Mouse (Mus musculus) ovary, adult 18-20 months (tissue): Measurements from ENCODE around the gene Tmco1.
"Not testable (repeated sequence)": the region's sequence is repeated elsewhere in the genome, so short reads cannot be mapped to it uniquely, and the experiment has no call there.

Experiments used
- DNase-seq: peaks from one replicate; pipeline ENCODE4 v3.0.0; 2022; ENCODE audit warnings: low spot score, mixed read lengths

The Tmco1 gene

DNA sequence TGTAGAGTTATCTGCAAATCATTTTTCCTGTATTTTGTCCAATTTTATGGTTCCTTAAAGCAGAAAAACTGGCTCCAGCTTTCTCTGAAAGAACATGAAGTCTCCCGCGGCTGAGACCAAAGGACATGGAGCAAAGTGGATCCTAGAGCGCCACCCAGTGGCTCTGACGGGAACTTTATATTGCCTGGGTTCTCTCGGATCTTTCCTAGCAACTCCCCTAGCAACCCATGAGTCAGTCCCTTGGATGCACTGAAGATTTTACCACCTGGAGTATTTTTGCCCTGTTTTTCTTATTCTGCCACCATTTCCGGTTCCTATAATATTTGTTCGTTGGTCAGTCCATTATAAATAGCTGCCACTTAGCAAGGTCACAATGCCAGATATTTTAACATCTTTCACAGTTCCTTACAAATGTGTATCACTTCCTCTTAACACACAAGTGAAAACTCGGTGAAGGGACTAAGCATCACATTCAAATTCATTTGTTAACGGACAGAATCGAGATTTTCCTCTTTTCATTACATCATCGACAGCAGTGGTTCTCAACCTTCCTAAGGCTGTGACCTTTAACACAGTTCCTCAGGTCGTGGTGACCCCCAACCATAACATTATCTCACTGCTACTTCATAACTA is 29.4 kb downstream of the Tmco1 start:
- peak; percentile 60 for DNase-seq

DNA sequence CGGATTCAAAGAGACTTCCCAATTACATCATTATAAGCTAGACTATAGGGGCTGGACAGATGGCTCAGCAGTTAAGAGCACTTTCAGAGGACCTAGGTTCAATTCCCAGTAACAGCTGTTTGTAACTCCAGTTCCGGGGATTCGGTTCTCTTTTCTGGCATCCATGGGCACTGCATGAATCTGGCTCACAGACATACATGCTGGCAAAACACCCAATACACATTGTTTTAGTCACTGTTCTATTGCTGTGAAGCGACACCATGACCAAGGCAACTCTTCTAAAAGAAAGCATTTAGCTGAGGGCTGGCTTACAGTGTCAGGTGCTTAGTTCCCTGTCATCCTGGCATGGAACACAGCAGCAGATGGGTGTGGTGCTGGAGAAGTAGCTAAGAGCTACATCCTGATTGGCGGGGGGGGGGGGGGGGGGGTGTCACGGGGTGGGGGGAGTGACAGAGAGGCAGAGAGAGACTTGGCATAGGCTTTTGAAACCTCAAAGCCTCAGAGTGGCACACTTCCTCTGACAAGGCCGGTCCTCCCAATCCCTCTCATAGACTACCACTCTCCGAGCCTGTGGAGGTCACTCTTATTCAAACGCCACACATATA is 31.1 kb downstream of the Tmco1 start:
- no peak for DNase-seq

DNA sequence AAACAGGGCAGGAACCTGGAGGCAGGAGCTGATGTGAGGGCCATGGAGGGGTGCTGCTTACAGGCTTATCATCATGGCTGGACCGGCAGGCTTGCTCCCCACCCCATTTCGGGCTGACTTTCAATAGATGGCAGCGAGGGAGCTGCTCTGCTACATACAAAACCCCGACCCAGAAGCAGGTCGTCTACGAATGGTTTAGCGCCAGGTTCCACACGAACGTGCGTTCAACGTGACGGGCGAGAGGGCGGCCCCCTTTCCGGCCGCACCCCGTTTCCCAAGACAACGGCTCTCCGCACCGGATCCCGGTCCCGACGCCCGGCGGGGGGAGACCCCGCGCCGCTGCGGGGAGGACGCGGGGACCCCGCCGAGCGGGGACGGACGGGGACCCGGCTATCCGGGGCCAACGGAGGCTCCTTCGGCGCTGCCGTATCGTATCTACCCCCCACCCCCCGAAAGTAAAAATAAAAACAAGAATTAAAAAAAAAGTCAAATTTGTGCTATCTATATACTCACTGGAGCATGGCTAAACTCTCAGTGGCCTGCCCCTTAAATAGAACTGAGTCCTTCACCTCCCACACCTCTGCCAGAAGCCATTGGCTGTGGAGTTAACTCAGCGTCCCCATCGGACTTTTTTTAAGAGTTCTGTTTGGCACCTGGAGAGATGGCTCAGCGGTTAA is 32.1 kb downstream of the Tmco1 start:
- DNase-seq, result no peak

DNA sequence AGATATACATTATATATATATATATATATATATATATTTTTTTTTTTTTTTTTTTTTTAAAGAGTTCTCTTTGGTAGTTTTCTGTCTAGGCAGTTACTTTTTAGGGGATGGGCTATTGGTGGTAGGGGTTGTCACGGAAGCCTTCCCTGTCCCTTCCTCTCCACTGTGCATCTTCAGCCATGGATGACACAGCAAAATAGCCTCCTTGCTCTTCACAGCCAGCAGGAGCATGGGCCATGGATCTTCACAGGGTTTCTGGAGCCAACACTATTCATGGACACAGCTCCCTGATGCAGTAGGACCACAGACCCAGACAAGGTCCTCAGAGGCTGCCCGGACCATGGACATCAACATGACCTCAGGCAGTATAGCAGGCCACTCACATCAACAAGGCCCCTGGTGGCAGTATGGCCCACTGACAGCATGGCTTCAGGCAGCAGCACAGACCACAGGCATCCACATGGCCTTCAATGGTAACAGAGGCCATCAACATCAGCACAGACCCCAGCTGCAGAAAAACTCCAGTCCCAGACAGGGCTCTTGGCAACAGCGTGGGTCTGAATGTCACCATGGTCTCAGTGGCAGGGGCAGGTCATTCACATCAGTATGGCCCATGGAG is 32.8 kb downstream of the Tmco1 start:
- no peak for DNase-seq

DNA sequence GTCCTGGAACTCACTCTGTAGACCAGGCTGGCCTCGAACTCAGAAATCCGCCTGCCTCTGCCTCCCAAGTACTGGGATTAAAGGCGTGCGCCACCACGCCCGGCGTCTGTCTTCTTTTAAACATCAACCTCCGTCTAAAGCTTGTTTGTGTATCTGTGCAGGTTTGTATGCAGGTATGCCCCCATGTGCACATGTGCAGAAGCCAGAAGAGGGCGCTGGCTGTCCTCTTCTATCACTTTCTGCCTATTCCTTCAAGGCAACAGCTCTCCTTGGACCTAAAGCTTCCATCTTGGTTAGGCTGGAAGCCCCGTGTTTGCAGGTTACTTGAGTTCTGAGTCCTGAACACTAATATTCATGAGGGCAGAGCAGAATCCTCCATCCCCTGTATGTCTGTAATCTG is 34.7 kb downstream of the Tmco1 start:
- no peak for DNase-seq

DNA sequence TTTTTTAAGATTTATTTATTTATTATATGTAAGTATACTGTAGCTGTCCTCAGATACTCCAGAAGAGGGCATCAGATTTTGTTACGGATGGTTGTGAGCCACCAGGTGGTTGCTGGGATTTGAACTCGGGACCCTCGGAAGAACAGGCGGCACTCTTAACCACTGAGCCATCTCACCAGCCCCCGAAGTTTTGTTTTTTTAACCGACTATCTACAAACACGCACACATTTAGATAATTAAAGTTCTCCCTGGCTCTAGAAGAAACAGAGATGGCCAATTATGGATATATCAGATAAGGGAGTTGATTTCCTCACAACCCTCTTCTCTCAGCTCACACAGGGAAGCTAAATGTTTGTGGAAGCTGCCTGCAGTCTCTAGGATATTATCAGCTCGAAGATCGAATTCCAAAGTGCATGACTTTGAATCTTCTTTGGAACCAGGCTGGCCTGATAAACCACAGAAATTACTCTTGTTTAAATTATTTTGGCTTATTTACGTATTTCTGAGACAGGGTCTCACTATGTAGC is 37.9 kb downstream of the Tmco1 start:
- DNase-seq, result not testable (repeated sequence)

DNA sequence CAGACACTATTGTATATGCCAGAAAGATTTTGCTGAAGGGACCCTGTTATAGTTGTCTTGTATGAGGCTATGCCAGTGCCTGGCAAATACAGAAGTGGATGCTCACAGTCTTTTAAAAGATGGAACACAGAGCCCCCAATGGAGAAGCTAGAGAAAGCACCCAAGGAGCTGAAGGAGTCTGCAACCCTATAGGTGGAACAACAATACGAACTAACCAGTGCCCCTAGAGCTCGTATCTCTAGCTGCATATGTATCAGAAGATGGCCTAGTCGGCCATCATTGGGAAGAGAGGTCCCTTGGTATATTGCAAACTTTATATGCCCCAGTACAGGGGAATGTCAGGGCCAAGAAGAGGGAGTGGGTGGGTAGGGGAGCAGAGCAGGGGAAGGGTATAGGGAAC is 41.0 kb downstream of the Tmco1 start:
- DNase-seq, result not testable (repeated sequence)

DNA sequence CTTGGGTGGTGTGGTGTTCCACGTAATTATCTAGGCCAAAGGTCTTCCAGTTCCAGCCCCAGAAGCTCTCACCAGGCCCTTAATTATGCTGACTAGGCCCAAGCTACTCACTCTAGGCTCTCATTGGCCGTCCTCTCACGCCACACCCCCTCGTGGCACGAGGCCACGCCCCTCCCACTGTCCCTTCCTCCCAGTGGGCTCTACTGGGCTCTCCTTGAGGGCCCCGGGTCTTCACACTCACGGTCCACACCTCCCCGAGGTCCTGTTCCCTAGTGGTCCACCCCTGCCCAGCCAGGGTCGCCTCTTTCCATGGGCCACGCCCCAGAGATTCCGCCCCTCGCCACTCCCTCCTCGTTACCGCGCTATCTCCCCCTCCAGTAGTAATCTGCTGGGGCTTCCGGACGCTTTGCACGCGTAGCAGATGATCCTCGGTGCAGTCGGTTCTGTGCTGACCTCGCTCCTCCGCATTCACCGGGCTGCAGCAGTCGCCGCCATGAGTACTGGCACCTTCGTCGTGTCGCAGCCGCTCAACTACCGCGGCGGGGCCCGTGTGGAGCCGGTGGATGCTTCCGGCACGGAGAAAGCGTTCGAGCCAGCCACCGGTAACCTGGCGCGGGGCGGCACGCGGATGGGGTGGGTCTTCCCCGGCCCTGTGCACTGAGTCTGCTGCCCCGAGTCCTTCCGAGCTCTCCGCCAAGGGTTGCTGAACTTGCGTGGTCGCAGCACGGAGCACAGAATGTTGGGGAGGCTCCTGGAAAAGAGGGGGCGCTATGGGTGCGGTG is 41.8 kb downstream of the Tmco1 start, which contains the start of gene Aldh9a1:
Aldh9a1 (plus strand) TSS at position 177 of the 782 bp plus-strand sequence.
- peak; percentile 89 for DNase-seq

DNA sequence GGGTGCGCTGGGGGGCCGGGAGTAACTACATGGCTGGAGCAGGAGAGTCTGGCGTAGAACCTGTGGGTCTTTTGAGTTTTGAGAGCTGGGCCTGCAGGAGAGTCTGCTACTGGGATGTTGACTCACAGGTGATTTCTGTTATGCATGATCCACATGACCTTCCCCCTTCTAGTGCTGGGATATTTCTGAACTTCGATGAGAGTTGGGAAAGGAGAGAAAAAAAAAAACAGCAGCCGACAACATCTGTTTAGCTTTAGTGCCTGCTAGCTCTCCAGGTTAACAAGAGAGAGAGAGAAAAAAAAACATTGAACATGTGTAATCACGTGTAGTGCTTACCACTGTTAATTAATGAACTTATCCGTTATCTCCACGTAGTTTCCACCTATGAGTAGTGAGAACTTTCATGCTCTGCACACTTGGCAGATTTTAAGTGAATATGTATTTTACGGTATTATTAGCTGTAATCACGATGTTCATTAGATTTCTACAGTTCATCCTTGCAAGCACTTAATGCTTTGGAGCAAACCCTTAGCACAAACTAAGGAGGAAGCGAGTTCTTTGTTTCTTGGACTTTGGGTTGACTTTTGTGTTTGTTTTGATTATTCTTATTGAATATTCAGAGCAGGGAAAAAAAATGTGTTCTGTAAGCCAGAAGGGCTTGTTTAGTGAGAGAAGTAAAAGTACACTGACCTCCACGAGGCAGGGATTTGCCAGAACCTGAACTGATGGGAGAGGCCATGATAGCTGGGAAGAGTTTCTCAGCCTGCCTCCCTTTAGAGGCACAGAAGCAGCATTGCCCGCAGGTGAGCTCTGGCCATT is 42.6 kb downstream of the Tmco1 start:
- DNase-seq, result no peak

DNA sequence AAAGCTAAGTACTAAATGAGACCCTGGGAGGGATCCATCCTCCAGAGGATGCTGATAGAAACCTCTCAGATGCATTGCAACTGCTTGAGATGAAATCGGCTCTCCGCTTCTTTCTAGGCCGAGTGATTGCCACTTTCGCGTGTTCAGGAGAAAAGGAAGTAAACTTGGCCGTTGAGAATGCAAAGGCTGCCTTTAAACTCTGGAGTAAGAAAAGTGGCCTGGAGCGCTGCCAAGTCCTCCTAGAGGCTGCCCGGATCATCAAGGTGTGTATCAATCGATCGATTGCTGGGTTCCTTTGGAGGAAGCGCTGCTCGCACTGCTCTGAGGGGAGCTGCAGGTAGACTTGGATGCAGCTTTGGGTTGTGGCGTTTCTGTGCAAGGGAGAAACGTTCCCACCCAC is 44.2 kb downstream of the Tmco1 start:
- DNase-seq, result no peak

DNA sequence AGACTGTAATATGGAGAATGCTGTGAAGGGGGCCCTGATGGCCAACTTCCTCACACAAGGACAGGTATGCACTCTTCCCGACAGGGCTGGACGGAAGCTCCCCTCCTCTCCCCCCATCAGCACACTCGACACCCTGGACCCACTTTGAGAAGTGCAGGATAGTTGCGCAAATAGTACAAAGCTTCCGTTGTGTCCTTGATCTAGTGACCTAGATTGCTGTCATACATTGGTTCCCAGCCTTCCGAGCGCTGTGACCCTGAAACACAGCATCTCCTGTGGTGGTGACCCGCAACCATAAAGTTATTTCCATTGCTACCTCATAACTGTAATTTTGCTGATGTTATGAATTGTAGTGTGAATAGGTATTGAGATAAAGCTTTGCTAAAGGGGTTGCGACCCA is 49.2 kb downstream of the Tmco1 start:
- DNase-seq, result no peak

DNA sequence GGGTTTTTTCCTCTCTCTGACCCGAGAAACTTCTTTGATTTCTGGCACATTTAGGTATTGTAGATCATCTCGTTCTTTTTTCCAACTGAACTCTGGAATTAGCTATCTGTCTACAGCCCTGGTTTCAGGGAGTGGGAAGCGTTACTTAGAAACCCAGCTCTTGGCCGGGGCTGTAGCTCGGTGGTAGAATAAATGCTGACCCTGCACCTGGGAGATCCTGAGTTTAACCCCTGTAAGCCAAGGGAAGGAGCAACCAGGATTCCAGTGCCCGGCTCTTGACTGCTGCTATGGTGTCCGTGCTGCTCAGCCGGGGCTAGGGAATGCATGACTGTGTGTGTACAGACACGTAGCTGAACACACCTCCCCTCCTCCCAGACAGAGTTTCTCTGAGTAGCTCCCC is 50.6 kb downstream of the Tmco1 start:
- no peak for DNase-seq

DNA sequence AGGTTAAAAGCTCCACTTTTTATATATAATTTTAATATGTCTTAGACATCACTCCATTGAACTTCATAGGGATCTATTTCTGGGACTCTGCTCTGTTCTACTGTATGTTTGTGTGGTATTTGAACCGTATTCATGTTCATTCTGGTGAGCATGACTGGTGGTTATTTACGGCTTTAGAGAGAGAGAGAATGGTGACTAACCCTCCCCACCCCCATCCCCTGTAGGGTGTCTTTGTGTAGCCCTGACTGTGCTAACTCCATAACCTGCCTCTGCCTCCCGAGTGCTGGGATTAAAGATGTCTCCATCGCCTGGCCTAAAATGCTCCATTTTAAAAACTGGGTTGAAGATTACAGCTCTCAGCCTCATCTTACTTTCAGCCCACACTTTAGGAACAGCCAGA is 52.1 kb downstream of the Tmco1 start:
- DNase-seq, result no peak

DNA sequence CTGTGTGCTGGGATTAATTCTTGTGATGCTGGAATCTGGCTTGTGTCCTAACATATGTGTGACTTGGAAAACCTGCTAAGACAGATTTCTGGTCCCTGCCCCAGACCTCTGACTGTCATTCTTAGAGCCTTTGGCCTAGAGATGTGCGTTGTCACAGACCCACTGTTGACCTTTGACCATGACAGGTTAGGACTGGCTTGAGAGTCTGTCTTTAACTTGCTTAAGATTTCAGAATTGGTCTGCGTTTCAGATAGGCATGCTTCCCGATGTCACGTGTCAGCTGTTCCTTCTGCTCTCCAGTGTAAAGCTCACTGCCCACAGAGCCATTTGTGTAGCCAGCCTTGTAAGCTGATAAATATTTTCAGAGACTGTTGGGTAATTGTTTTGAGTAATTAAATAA is 54.6 kb downstream of the Tmco1 start:
- no peak for DNase-seq

DNA sequence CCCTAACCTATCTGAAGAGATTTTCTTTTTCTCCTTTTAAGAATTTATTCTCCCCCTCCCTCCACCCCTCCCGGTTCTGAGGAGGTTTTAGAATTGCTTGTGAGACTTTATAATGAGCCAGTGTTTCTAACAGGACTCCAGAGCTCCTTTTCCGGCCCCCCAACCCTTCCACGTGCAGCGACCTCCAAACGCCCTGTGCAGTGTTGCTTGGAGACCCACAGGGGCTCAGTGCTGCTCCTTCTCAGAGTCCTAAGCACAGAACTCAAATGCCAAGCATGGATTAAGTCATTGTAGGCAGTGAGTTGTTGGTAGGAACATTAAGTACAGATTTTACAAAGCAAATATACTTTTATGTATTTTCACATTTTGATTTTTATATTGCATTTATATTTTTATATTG is 55.1 kb downstream of the Tmco1 start:
- DNase-seq, result no peak

DNA sequence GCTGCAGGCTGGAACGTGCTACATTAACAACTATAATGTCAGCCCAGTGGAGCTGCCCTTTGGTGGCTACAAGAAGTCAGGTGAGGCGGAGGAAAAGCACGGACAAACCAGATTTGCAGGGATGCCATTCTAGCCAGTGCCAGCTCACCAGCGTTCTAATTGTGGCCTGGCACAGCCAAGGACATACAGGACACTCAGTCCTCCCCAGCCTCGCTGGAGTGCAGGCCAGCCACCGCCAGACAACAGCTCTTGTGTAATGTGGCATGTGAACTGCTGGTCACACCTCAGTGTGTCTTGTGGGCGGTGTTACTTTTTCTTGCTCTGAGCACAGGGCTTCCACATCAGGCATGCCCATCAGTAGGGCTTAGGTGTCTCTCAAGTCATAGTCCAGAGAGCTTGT is 57.6 kb downstream of the Tmco1 start:
- no peak for DNase-seq

DNA sequence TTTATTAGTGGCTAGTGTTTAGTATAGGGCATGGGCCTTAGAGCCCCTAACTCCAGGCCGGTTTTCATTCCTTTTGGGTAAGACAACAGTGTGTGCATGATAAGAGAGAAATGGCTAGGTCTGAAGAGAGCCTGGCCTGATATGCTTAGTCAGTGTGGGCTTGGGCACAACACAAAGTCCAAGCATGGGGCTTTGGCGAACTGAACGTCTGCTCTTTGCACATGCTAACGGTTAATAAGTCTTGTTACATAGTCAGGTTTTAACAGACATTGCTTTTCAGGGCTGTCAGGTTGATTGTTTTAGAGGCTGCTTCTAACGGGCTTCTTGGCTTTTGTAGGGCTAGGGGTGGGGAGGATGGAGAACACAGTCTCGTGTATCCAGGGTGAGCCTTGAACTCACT is 58.4 kb downstream of the Tmco1 start:
- DNase-seq, result no peak

DNA sequence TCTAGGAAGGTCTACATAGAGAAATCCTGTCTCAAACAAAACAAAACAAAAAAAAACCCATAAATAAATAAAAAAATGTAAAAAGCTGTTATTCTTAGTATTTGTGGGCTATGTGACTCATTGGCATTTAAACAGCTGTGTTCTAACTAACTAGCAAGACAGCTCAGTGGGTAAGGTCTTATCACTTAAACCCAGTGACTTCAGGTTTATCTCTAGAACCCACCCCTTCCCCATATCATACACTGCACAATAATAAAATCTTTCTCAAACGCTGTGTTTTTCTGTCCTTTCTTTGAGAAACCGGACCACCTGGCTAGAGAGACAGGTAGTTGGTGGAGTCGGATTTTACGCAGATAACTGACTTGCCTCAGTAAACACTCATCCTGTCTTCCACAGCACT is 59.8 kb downstream of the Tmco1 start:
- no peak for DNase-seq

DNA sequence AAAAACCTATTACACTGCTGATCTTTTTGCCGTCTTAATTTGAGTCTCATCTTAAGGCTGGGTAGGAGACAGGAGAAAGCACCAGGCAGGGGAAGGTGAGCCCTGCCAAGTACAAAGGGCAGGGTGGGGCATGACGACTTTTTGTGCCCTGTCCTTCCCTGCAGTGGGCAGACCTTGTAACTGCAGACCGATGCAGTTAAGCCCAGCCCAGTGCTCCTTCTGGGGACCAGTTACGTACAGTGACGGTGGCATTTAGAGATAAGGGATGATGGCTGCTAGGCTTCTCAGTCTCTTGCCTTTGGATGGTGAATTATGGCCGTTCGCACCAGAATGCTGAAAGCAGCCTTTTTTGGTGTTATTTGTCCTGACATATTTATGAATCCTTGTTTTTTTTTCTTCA is 60.3 kb downstream of the Tmco1 start:
- no peak for DNase-seq

DNA sequence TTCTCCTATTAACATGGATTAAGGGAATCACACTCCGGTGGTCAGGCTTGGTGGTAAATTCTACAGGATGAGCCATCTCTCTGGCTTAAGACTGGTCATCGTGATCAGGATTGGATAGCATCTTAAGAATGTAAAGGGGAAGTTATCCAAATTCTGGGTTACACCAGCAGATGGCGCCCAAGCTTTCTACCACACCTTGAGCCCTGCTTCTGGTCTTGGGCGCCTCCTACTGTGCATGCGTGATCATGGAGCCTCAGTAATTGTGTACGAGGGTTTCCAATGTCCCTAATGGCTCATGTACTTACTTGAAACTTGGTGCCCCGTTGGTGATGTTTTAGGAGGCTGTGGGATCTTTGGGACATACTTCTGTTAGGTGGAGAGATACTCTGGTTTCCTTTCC is 61.7 kb downstream of the Tmco1 start:
- peak; percentile 56 for DNase-seq

DNA sequence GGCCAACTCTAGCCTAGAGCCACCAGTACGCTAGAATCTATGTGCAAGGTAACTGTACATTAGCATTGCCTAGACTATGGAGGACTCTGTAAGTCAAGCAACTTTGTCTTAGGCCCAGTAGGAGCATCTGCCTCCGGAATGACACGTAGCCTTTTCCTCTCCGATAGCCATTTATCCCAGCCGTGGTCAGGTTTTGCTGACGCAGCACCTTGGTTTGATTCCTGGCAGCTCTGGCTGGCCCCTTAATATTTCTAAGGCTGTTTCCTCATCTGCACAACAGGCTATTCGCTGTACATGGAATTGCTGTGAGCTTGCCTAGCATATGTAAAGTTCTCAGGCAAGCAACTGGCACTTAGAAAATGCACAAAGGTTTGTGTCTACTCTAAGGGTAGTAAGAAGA is 64.6 kb downstream of the Tmco1 start:
- DNase-seq, result no peak
